20 mouse cellular contexts compared by ENCODE assay signal in genomic region chr6:137752275-137752655, GRCm38 (mm10). TPM values are rescaled to one million over a fixed set of nuclear protein-coding genes. Genes with fewer than 3 reads are reported as not detected.
DNase-seq lines count a peak whose midpoint lies in the region; ATAC-seq and TF ChIP-seq lines count a peak whose summit lies in the region.
"Had no signal": no experiment of that assay in that cellular context is flagged by ENCODE, and none has a peak within 500 bp of the region (broad histone marks: within the 10 kb centered on the region; RNA-seq: fewer than 3 reads in every experiment).

No protein-coding gene starts in this region.

- no peak overlapping the region for H3K27ac ChIP-seq in heart, embryonic 10.5 days
- H3K27ac ChIP-seq in heart, adult 2 months: no peak overlapping the region
- H3K27ac ChIP-seq in liver, adult 2 months (replicated peaks; ENCODE audit: insufficient read depth, low read depth, low read length): peak overlapping the region; percentile 83
- H3K27ac ChIP-seq in liver, postnatal 0 days (ENCODE audit: low read depth): no peak overlapping the region
- H3K27ac ChIP-seq in intestine, embryonic 15.5 days: peak overlapping the region; percentile 51
- H3K27ac ChIP-seq in limb, embryonic 10.5 days: no peak overlapping the region
- H3K27ac ChIP-seq: embryonic facial prominence, embryonic 10.5 days; hindbrain, embryonic 12.5 days; hindbrain, postnatal 0 days had no signal

- H3K27me3 ChIP-seq in heart, embryonic 10.5 days (ENCODE audit: insufficient read depth, poor library complexity, severe bottlenecking): no peaks in the 10 kb centered on the region
- no peaks in the 10 kb centered on the region for H3K27me3 ChIP-seq in heart, adult 2 months (ENCODE audit: control insufficient read depth, insufficient read depth, low read length)
- no peaks in the 10 kb centered on the region for H3K27me3 ChIP-seq in liver, adult 2 months (ENCODE audit: control insufficient read depth, insufficient read depth, low read length)
- no peaks in the 10 kb centered on the region for H3K27me3 ChIP-seq in liver, postnatal 0 days (ENCODE audit: insufficient read depth, low read length)
- no peaks in the 10 kb centered on the region for H3K27me3 ChIP-seq in intestine, embryonic 15.5 days (replicated peaks)
- no peaks in the 10 kb centered on the region for H3K27me3 ChIP-seq in limb, embryonic 10.5 days (ENCODE audit: low read depth, poor library complexity, severe bottlenecking)
- H3K27me3 ChIP-seq: CH12.LX; hindbrain, embryonic 12.5 days had no signal

- TF ChIP-seq EP300 in heart, adult 2 months (IDR thresholded peaks at IDR 0.05; ENCODE audit: insufficient read depth, low read depth, low read length): no peak
- no peak for TF ChIP-seq EP300 in liver, postnatal 0 days (IDR thresholded peaks at IDR 0.05; ENCODE audit: low read depth)

- no peak overlapping the region for H3K4me3 ChIP-seq in heart, embryonic 10.5 days
- no peak overlapping the region for H3K4me3 ChIP-seq in heart, adult 2 months
- no peak overlapping the region for H3K4me3 ChIP-seq in liver, adult 2 months (ENCODE audit: insufficient read depth, low read depth, low read length)
- H3K4me3 ChIP-seq in liver, postnatal 0 days (ENCODE audit: low read depth, low read length): no peak overlapping the region
- no peak overlapping the region for H3K4me3 ChIP-seq in intestine, embryonic 15.5 days (replicated peaks)
- H3K4me3 ChIP-seq in limb, embryonic 10.5 days: no peak overlapping the region
- H3K4me3 ChIP-seq: embryonic facial prominence, embryonic 10.5 days; hindbrain, embryonic 12.5 days had no signal

- TF ChIP-seq POLR2A in heart, adult 2 months (IDR thresholded peaks at IDR 0.05; ENCODE audit: insufficient read depth, low read depth, low read length): no peak
- no peak for TF ChIP-seq POLR2A in liver, adult 2 months (IDR thresholded peaks at IDR 0.05; ENCODE audit: extremely low read depth, insufficient read depth, low read length)

- H3K36me3 ChIP-seq in heart, embryonic 10.5 days: peaks cover 45% of the 10 kb centered on the region
- no peaks in the 10 kb centered on the region; the same call in 1 of the 2 replicates for H3K36me3 ChIP-seq in heart, adult 2 months (ENCODE audit: control insufficient read depth, insufficient read depth, low read length)
- H3K36me3 ChIP-seq in liver, adult 2 months (ENCODE audit: control insufficient read depth, insufficient read depth, low read length): peaks cover 21% of the 10 kb centered on the region
- peaks cover 30% of the 10 kb centered on the region for H3K36me3 ChIP-seq in liver, postnatal 0 days (replicated peaks; ENCODE audit: insufficient read depth, low read length)
- peaks cover 17% of the 10 kb centered on the region for H3K36me3 ChIP-seq in intestine, embryonic 15.5 days
- H3K36me3 ChIP-seq in limb, embryonic 10.5 days: peaks cover 55% of the 10 kb centered on the region

- ATAC-seq in liver, postnatal 0 days: no peak
- no peak for ATAC-seq in intestine, embryonic 15.5 days
- ATAC-seq: forebrain, embryonic 14.5 days; hindbrain, postnatal 0 days had no signal

- H3K9me3 ChIP-seq in heart, embryonic 10.5 days: no peaks in the 10 kb centered on the region
- H3K9me3 ChIP-seq in liver, postnatal 0 days (ENCODE audit: low read length): no peaks in the 10 kb centered on the region
- no peaks in the 10 kb centered on the region for H3K9me3 ChIP-seq in intestine, embryonic 15.5 days
- no peaks in the 10 kb centered on the region for H3K9me3 ChIP-seq in limb, embryonic 10.5 days (replicated peaks)
- H3K9me3 ChIP-seq: embryonic facial prominence, embryonic 10.5 days; hindbrain, embryonic 12.5 days had no signal

- no peak for TF ChIP-seq CTCF in heart, adult 2 months (IDR thresholded peaks at IDR 0.05)
- no peak for TF ChIP-seq CTCF in liver, adult 2 months (IDR thresholded peaks at IDR 0.05; ENCODE audit: low read depth, low read length)
- TF ChIP-seq CTCF in liver, postnatal 0 days (IDR thresholded peaks at IDR 0.05; ENCODE audit: low read depth): no peak

- 81% methylated on average over 4 of the region's 4 CpGs for WGBS in heart, embryonic 10.5 days
- 73% methylated on average over 4 of the region's 4 CpGs for WGBS in heart, adult 2 months
- 42% methylated on average over 4 of the region's 4 CpGs for WGBS in liver, adult 2 months
- 76% methylated on average over 4 of the region's 4 CpGs for WGBS in liver, postnatal 0 days (ENCODE audit: insufficient replicate concordance)
- 81% methylated on average over 4 of the region's 4 CpGs for WGBS in intestine, embryonic 15.5 days
- WGBS in limb, embryonic 10.5 days: 94% methylated on average over 4 of the region's 4 CpGs

- H3K4me2 ChIP-seq in liver, postnatal 0 days (ENCODE audit: low read depth, low read length): no peak overlapping the region
- no peak overlapping the region for H3K4me2 ChIP-seq in intestine, embryonic 15.5 days (replicated peaks)
- H3K4me2 ChIP-seq: hindbrain, embryonic 12.5 days had no signal

- intact Hi-C loops in heart, adult 2 months (cut with DNase I): no loop called here

- no peaks in the 10 kb centered on the region for H3K79me2 ChIP-seq in heart, adult 2 months (replicated peaks; ENCODE audit: control insufficient read depth, insufficient read depth, low read length)
- peaks cover 4% of the 10 kb centered on the region; the same call in 1 of the 2 replicates for H3K79me2 ChIP-seq in liver, adult 2 months (ENCODE audit: control insufficient read depth, insufficient read depth, low read length)

- H3K9ac ChIP-seq in heart, adult 2 months (ENCODE audit: low read depth, low read length): no peak overlapping the region
- H3K9ac ChIP-seq in liver, adult 2 months (ENCODE audit: low read depth, low read length): peak overlapping the region; percentile 38; the same call in 1 of the 2 replicates
- H3K9ac ChIP-seq in liver, postnatal 0 days (replicated peaks): no peak overlapping the region
- no peak overlapping the region for H3K9ac ChIP-seq in intestine, embryonic 15.5 days
- H3K9ac ChIP-seq: hindbrain, embryonic 12.5 days had no signal

- peaks cover 8% of the 10 kb centered on the region for H3K4me1 ChIP-seq in heart, embryonic 10.5 days
- no peaks in the 10 kb centered on the region for H3K4me1 ChIP-seq in heart, adult 2 months (ENCODE audit: control insufficient read depth, insufficient read depth, low read length)
- peaks cover 13% of the 10 kb centered on the region for H3K4me1 ChIP-seq in liver, adult 2 months (ENCODE audit: control insufficient read depth, insufficient read depth, low read length)
- H3K4me1 ChIP-seq in liver, postnatal 0 days (ENCODE audit: insufficient read depth): peaks cover 10% of the 10 kb centered on the region; the same call in 1 of the 2 replicates
- H3K4me1 ChIP-seq in intestine, embryonic 15.5 days (replicated peaks): 0 out of 2 replicates have a peak, but pooled peaks cover 6% of the 10 kb centered on the region
- H3K4me1 ChIP-seq in limb, embryonic 10.5 days: peaks cover 9% of the 10 kb centered on the region

- peak; percentile 64 for DNase-seq in heart, embryonic 10.5 days (ENCODE audit: low spot score)
- DNase-seq in heart, adult 2 months: no peak
- DNase-seq in liver, adult 2 months (ENCODE audit: extremely low read depth, low read depth, low spot score): no peak
- no peak for DNase-seq in liver, postnatal 0 days
- peak; percentile 25 for DNase-seq in limb, embryonic 10.5 days (ENCODE audit: low spot score)
- no peak for DNase-seq in frontal cortex, postnatal 25 days (ENCODE audit: low spot score in 2 of 2)
- no peak for DNase-seq in cerebellum, adult 8-10 months
- DNase-seq: adrenal gland, adult 2 months; adrenal gland, postnatal 25 days; cerebellum, adult 18-20 months; cerebellum, postnatal 10 days; gastrocnemius, postnatal 10 days; heart, postnatal 10 days; heart, postnatal 4 days had no signal

RNA-seq across cellular contexts. Expression of gene Dera, which starts 2.1 kb away (rescaled TPM):
- 76.1 and 79.9 TPM in 2 replicates for polyA plus RNA-seq in heart, embryonic 10.5 days (2016; fragmentation: Nextera tagmentation; extraction: Ambion mirVana)
- 1 to 10 TPM; 4.1 to 4.6 TPM for total RNA-seq in heart, adult 2 months (2021)
- 3.0 and 3.8 TPM in 2 replicates for polyA plus RNA-seq in heart, adult 2 months (2012; rRNA removed)
- total RNA-seq in liver, adult 2 months (2014; rRNA removed): 83.4 and 103 TPM in 2 replicates
- 42.8 and 47.1 TPM in 2 replicates for polyA plus RNA-seq in liver, adult 2 months (2012; rRNA removed)
- polyA plus RNA-seq in liver, postnatal 0 days (2015; fragmentation: Nextera tagmentation; extraction: Ambion mirVana): 42.5 and 43.6 TPM in 2 replicates
- 93.9 and 98.6 TPM in 2 replicates for polyA plus RNA-seq in intestine, embryonic 15.5 days (2015; fragmentation: Nextera tagmentation; extraction: Ambion mirVana)
- polyA plus RNA-seq in limb, embryonic 10.5 days (2016; fragmentation: Nextera tagmentation; extraction: Ambion mirVana): 76.0 and 87.9 TPM in 2 replicates

RNA-seq across cellular contexts. Expression of gene Strap, which starts 17.4 kb away (rescaled TPM):
- 154 and 170 TPM in 2 replicates for polyA plus RNA-seq in heart, embryonic 10.5 days (2016; fragmentation: Nextera tagmentation; extraction: Ambion mirVana)
- 10 to 100 TPM; 81.6 to 86.5 TPM for total RNA-seq in heart, adult 2 months (2021)
- 26.3 and 46.6 TPM in 2 replicates for polyA plus RNA-seq in heart, adult 2 months (2012; rRNA removed)
- total RNA-seq in liver, adult 2 months (2014; rRNA removed): 47.1 and 50.1 TPM in 2 replicates
- 26.8 and 33.7 TPM in 2 replicates for polyA plus RNA-seq in liver, adult 2 months (2012; rRNA removed)
- 57.7 and 60.1 TPM in 2 replicates for polyA plus RNA-seq in liver, postnatal 0 days (2015; fragmentation: Nextera tagmentation; extraction: Ambion mirVana)
- 131 and 147 TPM in 2 replicates for polyA plus RNA-seq in intestine, embryonic 15.5 days (2015; fragmentation: Nextera tagmentation; extraction: Ambion mirVana)
- 227 and 229 TPM in 2 replicates for polyA plus RNA-seq in limb, embryonic 10.5 days (2016; fragmentation: Nextera tagmentation; extraction: Ambion mirVana)

Comparison
In these comparisons a context has a peak if more than half of its experiments do, and no peak if none do; other contexts are left out.
1. DNase-seq: peak in heart, embryonic 10.5 days (single experiment) and limb, embryonic 10.5 days (single experiment); none in heart, adult 2 months (0 of 2), liver, adult 2 months (single experiment), liver, postnatal 0 days (single experiment), frontal cortex, postnatal 25 days (0 of 2) and cerebellum, adult 8-10 months (single experiment).
2. H3K27ac ChIP-seq: peak in liver, adult 2 months (single experiment) and intestine, embryonic 15.5 days (single experiment); none in heart, embryonic 10.5 days (single experiment), heart, adult 2 months (single experiment), liver, postnatal 0 days (single experiment) and limb, embryonic 10.5 days (single experiment).